Mouse (Mus musculus): Measurements from ENCODE around the gene Acvrl1.
"Not testable (repeated sequence)": the region's sequence is repeated elsewhere in the genome, so short reads cannot be mapped to it uniquely, and the experiment has no call there.

Gene Acvrl1

GRCm38 (mm10) chr15:101107906-101108671 is 20.2 kb upstream of the Acvrl1 start:
- DNase-seq (ENCODE audit: low spot score in 2 of 2), result no peak

- peak; percentile 78 to 79 for DNase-seq (ENCODE audit: low spot score in 2 of 2)
These were observed 15.1 kb upstream of the Acvrl1 start for GRCm38 (mm10) chr15:101113176-101113575.

DNA sequence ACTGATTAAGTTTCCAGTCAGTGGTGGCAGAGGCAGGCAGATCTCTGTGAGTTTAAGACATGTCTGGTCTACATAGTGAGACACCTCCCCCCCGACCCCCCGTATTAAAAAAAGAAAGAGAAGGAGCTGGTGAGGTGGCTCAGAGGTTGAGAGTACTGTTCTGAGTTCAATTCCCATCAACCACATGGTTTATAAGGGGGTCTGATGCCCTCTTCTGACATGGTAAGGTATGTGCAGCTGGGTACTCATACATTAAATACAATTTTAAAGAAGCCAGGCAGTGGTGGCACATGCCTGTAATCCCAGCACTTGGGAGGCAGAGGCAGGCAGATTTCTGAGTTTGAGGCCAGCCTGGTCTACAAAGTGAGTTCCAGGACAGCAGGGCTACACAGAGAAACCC is 14.5 kb upstream of the Acvrl1 start:
- DNase-seq (ENCODE audit: low spot score in 2 of 2), result not testable (repeated sequence)

- DNase-seq (ENCODE audit: low spot score in 2 of 2), result no peak
These were observed 12.7 kb upstream of the Acvrl1 start, which contains the start of gene Ankrd33 for GRCm38 (mm10) chr15:101115511-101116110. Gene Ankrd33 (plus strand): TSS chr15:101115755.

DNA sequence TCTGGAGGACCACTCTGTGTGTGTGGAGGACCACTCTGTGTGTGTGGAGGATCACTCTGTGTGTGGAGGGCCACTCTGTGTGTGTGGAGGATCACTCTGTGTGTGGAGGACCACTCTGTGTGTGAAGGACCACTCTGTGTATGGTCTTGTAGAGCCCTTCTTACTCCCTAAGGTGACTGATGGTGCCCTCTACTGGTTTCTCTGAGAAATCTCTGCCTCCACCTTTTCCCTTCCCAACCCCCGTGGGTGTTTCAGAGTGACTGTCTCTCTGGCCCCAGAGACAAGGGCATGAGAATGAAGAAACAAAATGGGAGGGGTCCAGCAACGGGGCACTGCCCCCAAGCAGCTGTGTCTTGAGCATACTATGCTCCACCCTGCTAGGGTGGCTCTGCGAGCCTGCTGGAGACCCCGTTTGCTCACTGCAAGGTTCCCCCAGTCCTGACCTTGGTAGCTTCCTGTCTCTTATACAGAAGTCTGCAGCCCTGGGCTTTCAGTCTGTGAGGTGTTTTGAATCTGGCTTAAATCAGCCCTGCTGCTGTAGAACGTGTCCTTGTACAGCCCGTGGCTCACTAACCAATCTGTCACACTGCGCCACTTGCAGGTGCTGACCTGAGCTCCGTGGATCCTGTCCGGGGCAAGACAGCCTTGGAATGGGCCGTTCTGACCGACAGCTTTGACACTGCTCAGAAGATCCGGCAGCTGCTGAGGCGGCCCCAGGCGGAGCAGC is 9.8 kb upstream of the Acvrl1 start:
- no peak for DNase-seq (ENCODE audit: low spot score in 2 of 2)

DNA sequence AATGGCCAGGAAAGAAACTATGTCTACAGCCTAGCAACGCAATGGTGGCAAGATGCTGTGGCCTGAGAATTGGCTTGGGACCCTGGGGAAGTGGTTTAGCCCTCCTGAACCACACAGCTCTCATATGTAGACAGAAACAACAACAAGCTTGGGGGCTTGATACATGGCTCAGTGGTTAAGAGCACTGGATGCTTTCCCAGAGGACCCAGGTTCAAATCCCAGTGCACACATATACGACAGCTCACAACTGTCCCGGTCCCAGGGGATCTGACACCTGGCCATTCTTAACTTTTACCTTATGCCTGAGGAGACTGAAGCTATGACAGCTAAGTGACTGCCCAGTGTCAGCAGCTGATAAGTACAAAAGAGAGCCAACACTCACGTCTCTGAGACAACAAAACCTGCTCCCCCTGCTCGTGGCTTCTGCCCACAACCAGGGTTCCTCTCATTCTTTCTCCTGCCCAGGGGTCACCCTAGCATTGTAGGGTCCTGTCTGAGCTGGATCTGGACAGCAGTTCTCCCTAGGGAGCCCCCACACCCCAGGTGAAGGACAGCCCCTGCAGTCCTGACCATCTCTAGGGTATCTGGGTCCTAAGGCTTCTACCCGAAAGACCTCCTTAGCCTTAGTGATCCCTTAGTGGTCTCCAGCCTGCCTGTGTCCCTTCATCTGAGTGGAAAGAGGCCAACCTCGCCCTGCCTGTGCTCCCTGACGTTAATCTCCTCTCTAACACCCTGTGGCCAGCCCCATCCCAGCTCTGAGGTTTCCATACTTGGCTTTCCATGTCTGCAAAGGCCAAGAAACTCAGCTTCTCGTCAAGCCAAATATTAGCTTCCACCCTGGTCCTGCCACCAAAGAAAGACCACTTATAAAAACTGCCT is 6.7 kb upstream of the Acvrl1 start:
- DNase-seq (ENCODE audit: low spot score in 2 of 2), result no peak

DNA sequence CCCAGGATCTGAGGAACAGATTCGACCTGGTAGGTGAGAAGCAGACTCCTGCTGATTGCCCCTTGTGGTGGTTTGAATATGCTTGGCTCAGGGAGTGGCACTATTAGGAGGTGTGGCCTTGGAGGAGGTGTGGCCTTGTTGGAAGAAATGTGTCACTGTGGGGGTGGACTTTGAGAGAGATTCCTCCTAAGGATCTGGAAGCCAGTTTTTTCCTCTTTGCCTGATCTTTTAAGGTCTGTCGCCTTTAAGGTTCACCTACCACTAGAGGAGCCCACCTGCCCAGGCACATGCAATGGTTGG is 6.1 kb upstream of the Acvrl1 start:
- no peak for DNase-seq (ENCODE audit: low spot score in 2 of 2)

GRCm38 (mm10) chr15:101123202-101123601 is 5.1 kb upstream of the Acvrl1 start:
- peak; percentile 77 to 78 for DNase-seq (ENCODE audit: low spot score in 2 of 2)

- no peak for DNase-seq (ENCODE audit: low spot score in 2 of 2)
These were observed 2.8 kb upstream of the Acvrl1 start for GRCm38 (mm10) chr15:101125561-101125960.

- peak; percentile 78 to 80 for DNase-seq (ENCODE audit: low spot score in 2 of 2)
These were observed 1.3 kb upstream of the Acvrl1 start for GRCm38 (mm10) chr15:101126876-101127544.

DNA sequence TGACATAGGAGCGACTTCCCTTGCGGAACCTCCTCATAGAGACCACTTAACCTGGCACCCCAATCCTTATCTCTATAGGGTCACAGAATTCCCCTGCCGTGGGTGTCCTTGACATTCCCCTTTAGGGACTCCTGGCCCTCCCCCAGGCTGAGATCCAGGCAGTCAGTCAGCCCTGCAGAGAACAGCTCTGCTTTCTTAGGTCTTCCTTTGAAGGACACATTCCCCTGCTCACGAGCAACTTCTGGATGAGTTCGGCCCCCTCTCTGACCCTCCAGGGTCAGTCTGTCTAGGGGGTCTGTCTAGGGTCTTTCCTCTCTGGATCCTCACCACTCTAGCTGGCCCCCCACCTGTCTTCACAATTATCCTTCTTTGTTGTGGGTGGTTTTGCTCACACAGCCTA is 1.1 kb downstream of the Acvrl1 start:
- no peak for DNase-seq (ENCODE audit: low spot score in 2 of 2)

DNA sequence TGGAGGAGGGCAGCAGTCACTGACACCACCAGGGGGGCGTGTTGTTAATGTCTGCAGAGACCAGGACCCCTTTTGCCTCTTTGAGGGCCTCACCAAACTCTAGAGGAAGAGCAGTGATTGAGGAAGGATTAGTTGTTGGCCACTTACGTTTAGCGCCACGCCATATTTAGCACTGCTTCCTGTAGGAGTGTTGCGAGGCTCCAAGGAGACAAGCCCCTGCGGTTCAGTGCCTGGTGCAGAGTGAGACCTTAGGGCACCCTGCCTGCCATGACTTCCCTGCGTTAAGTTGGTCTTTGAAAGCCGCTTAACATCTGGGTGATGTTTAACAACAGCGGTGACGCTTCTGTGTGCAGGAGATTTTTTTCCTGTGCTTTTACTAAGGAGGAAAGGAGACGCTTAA is 3.2 kb downstream of the Acvrl1 start:
- DNase-seq (ENCODE audit: low spot score in 2 of 2), result no peak

- no peak for DNase-seq (ENCODE audit: low spot score in 2 of 2)
These were observed 3.7 kb downstream of the Acvrl1 start for GRCm38 (mm10) chr15:101132041-101132440.

DNA sequence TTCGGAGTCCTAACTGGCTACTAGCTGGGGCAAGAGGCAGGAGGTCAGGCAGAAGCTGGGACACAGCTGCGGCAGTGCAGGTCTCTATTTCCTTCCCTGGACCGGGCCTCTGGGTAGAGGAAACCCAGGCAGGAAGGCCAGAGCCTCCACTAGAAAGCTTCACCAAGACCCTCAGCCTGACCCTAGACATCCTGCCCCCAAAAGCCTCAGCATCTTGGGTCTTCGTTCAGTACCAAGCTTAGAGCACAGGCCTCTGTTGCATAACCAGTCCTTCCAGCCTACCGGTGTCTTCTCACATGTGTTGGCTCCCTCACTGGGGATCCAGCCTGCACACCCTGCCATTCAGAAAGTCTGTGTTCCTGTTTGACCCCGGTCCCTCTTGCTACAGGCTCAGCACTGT is 4.4 kb downstream of the Acvrl1 start:
- no peak for DNase-seq (ENCODE audit: low spot score in 2 of 2)

DNA sequence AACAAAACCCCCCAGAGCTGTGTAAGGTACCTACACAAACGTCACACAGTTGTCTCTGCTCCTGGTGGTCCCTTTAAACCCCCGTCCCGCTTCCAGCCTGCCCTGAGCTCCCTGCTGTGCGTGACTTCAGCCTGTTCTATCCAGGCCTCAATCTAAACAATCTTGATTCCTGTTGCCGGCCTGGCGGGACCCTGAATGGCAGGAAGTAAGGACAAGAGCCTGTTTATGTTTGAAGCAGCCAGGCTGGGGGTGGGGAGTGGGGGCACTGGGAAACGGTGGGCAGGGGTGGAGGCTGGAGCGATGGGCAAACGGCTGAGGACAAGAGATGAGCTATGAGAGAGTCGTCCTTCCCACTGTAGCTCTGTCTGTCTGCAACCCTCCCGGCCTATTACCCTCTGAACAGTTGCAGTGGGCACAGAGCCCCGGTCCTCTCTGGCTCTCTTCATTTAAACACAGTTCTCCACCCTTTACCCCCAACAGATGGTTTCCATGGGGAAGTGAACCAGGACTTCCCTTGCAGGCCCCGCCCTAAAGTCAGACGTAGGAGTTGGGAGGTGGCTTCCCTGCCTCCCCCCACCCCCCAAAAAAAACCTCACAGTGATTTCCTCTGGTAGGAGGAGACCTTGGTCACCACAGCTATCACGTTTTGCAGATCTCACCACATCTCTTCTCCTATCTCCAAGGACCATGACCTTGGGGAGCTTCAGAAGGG is 5.8 kb downstream of the Acvrl1 start:
- peak in 1 of 2 experiments; percentile 49 for DNase-seq (ENCODE audit: low spot score in 2 of 2)

DNA sequence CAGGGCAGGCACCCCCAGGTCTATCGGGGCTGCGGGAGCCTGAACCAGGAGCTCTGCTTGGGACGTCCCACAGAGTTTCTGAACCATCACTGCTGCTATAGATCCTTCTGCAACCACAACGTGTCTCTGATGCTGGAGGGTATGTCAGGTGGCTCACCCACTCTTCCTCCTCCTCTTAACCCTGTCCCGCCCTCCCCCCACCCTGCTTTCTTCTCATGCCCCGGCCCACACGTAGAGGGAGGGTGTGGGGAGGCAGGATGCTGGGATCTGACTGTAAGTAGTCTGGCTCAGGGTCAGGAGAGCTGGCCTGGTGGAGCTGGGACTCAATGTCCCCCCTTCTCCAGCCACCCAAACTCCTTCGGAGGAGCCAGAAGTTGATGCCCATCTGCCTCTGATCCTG is 7.1 kb downstream of the Acvrl1 start:
- no peak for DNase-seq (ENCODE audit: low spot score in 2 of 2)

DNA sequence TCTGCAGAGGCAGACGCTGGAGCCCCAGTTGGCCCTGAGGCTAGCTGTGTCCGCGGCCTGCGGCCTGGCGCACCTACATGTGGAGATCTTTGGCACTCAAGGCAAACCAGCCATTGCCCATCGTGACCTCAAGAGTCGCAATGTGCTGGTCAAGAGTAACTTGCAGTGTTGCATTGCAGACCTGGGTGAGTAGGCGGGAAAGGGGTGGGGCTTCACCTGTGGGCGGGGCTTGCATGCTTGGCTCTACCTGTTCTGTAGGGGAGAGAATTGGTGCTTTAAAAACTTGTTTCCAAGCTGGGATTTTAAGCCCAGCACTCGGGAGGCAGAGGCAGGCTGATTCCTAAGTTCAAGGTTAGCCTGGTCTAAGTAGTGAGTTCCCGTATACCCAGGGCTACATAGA is 9.1 kb downstream of the Acvrl1 start:
- no peak for DNase-seq (ENCODE audit: low spot score in 2 of 2)

DNA sequence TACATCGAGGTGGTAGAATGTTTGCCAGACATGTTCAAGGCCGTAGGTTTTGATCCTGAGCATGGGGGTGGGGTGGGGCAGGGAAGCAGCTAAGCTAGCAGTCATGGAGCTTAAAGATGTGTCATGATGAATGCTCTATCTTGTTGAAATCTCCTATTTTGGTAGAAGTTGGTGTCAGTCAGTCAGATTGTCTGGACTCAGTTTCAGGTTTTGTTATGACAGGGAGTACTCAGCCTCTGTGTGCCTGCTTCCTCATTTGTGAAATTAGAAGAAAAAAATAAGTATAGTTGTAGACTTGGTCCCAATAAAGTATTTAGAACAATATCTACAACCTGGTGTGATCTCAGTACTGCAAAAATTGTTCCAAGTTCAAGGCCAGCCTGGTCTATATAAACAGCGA is 10.4 kb downstream of the Acvrl1 start:
- no peak for DNase-seq (ENCODE audit: low spot score in 2 of 2)

DNA sequence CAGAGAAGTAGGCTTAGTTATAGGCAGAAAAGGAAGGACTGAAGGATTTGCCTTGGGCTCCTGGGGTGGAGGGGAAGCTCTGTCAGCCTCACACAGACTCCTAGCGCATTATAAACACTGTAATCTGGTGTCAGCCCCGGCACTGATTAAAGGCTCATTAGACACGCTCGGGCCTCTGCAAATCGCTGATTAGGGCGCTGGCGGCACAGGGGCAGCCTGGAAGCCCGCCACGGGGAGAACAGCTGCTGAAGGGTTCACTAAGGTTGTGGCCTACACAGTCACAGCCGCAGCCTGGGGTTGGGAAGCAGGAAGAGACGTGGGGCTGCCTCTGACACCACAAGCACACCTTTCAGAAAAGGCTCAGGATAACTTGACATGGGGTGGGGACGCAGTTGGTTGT is 11.6 kb downstream of the Acvrl1 start:
- DNase-seq (ENCODE audit: low spot score in 2 of 2), result peak in 1 of 2 experiments; percentile 67

GRCm38 (mm10) chr15:101140587-101140986 is 12.3 kb downstream of the Acvrl1 start:
- no peak for DNase-seq (ENCODE audit: low spot score in 2 of 2)

DNA sequence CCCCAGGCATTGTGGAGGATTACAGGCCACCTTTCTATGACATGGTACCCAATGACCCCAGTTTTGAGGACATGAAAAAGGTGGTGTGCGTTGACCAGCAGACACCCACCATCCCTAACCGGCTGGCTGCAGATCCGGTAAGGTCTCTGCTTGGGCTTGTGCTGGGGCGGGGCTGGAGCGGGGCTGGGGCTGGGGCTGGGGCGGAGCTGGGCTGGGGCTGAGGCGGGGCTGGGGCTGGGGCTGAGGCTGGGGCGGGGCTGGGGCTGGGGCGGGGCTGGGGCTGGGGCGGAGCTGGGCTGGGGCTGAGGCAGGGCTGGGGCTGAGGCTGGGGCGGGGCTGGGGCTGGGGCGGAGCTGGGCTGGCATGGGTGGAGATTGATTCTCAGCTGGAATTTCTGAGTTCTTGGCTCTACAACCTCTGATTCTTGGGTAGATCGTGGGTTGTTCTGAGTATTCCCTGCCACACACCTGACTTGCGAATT is 12.8 kb downstream of the Acvrl1 start:
- DNase-seq (ENCODE audit: low spot score in 2 of 2), result no peak
